Mouse (Mus musculus) embryonic facial prominence, embryonic 11.5 days (tissue): ENCODE measurements around the gene C030005K15Rik. TPM values are rescaled to one million over a fixed set of nuclear protein-coding genes. Genes with fewer than 3 reads are reported as not detected.
"Not testable (repeated sequence)": the region's sequence is repeated elsewhere in the genome, so short reads cannot be mapped to it uniquely, and the experiment has no call there.

Experiments
- ATAC-seq: fragments of 200-750 bp; cut with Nextera tagmentation; replicated peaks from 2 replicates; pipeline ENCODE4 v1.8.0; 2017; ENCODE audit warnings: low read depth; ENCODE audit not compliant: insufficient number of reproducible peaks, low FRiP score, low TSS enrichment
- DNase-seq: peaks from one replicate; pipeline ENCODE4 v3.0.0-alpha.2; 2015; ENCODE audit warnings: low spot score
- H3K27ac ChIP-seq: fragments of 300-500 bp; sonication (generic); replicated peaks from 2 replicates; pipeline ENCODE4 v1.5.1; 2014; ENCODE audit warnings: mild to moderate bottlenecking, low read depth, low read length, control low read depth
- H3K27me3 ChIP-seq: fragments of 300-500 bp; sonication (generic); 2 replicates; pipeline ENCODE4 v1.6.1; 2014; ENCODE audit warnings: mild to moderate bottlenecking, low read length, moderate library complexity, mixed read lengths; ENCODE audit not compliant: control insufficient read depth, insufficient read depth
- H3K36me3 ChIP-seq: fragments of 300-500 bp; sonication (generic); replicated peaks from 2 replicates; pipeline ENCODE4 v1.6.1; 2014; ENCODE audit warnings: low read depth, mild to moderate bottlenecking, low read length, moderate library complexity, mixed read lengths; ENCODE audit not compliant: control insufficient read depth, insufficient read depth
- H3K4me1 ChIP-seq: fragments of 300-500 bp; sonication (generic); 2 replicates; pipeline ENCODE4 v1.6.1; 2014; ENCODE audit warnings: low read length, mixed read lengths; ENCODE audit not compliant: control insufficient read depth, insufficient read depth
- H3K4me2 ChIP-seq: fragments of 300-500 bp; sonication (generic); 2 replicates; pipeline ENCODE4 v1.6.1; 2014; ENCODE audit warnings: low read depth, mild to moderate bottlenecking, control low read depth, low read length, moderate library complexity
- H3K4me3 ChIP-seq: fragments of 300-500 bp; sonication (generic); 2 replicates; pipeline ENCODE4 v1.5.1; 2014; ENCODE audit warnings: low read depth, low read length, control low read depth
- H3K9ac ChIP-seq: fragments of 300-500 bp; sonication (generic); replicated peaks from 2 replicates; pipeline ENCODE4 v1.6.1; 2014; ENCODE audit warnings: mild to moderate bottlenecking, control low read depth, low read length
- H3K9me3 ChIP-seq: fragments of 300-500 bp; sonication (generic); replicated peaks from 2 replicates; pipeline ENCODE4 v1.6.1; 2016; ENCODE audit warnings: mild to moderate bottlenecking, low read length, inconsistent platforms, mixed read lengths; ENCODE audit not compliant: control insufficient read depth
- WGBS: fragments of 180-500 bp; shearing (Covaris S2); extraction: QIAGEN DNeasy Blood & Tissue Kit; methylation state at CpG from one replicate; pipeline ENCODE4 v1.1.7; 2014; 5-methylcytosine and 5-hydroxymethylcytosine counted together
- polyA plus RNA-seq: library from polyadenylated mRNA; unstranded; fragments of >200 nt; fragmentation: Nextera tagmentation; extraction: Ambion mirVana; gene quantifications from 2 replicates; pipeline ENCODE4 v1.2.1, GENCODE M21; 2014

The C030005K15Rik gene
- polyA plus RNA-seq: not detected in 2 replicates

DNA sequence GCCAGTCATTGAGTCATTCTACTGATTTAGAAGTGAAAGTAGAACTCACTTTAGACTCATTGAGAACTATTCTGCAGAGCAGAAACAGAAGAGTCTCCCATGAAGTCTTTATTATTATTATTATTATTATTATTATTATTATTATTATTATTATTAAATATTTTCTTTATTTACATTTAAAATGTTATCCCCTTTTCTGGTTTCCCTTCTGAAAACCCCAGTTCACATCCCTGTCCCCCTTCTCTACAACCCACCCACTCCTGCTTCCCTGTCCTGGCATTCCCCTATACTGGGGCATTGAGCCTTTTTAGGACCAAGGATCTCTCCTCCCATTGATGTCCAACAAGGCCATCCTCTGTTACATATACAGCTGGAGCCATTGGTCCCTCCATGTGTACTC is at the start of gene C030005K15Rik:
C030005K15Rik (minus strand) TSS at position 101 of the 400 bp plus-strand sequence.
- not testable (repeated sequence) for H3K27ac ChIP-seq, H3K4me3 ChIP-seq, H3K9ac ChIP-seq, H3K4me1 ChIP-seq, H3K36me3 ChIP-seq, H3K27me3 ChIP-seq, DNase-seq, H3K9me3 ChIP-seq, H3K4me2 ChIP-seq, ATAC-seq

GRCm38 (mm10) chr10:97768171-97768749 is 41.7 kb upstream of the C030005K15Rik start:
- H3K36me3 ChIP-seq: no peaks in the 10 kb centered on the region
- no peaks in the 10 kb centered on the region for H3K9me3 ChIP-seq
- no peak overlapping the region for H3K9ac ChIP-seq
- peak; percentile 48 for DNase-seq
- H3K27ac ChIP-seq: no peak overlapping the region
- no peak overlapping the region for H3K4me2 ChIP-seq
- no peaks in the 10 kb centered on the region for H3K27me3 ChIP-seq
- no peak for ATAC-seq
- H3K4me1 ChIP-seq: no peaks in the 10 kb centered on the region
- no peak overlapping the region for H3K4me3 ChIP-seq
- WGBS: 62% methylated on average over 5 of the region's 5 CpGs

- no peaks in the 10 kb centered on the region for H3K36me3 ChIP-seq
- ATAC-seq (no peak), DNase-seq (no peak)
- no peak overlapping the region for H3K4me3 ChIP-seq
- H3K27ac ChIP-seq: no peak overlapping the region
- no peaks in the 10 kb centered on the region for H3K9me3 ChIP-seq
- no peaks in the 10 kb centered on the region for H3K27me3 ChIP-seq
- WGBS: 71% methylated on average over 4 of the region's 4 CpGs
- H3K4me2 ChIP-seq: no peak overlapping the region
- no peak overlapping the region for H3K9ac ChIP-seq
- no peaks in the 10 kb centered on the region for H3K4me1 ChIP-seq
These were observed 27.3 kb upstream of the C030005K15Rik start for GRCm38 (mm10) chr10:97753821-97754220.

DNA sequence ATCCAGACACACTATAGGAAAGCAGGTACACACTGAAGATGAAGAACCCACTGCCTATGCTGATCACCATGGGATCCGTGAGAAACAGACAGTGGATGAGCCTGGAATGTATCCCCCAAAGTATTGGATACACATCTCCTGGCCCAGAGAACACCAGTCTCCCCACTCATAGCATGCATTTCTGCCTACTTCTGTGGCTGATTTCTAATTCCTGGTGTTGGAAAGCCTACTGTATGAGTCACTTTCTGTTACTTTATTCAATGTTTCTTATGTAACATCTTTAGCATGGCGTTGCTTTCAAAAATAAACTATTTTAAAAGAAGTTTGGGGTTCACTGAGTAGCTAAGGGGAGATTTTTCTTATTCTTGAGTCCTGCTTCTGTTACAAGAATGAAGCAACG is 20.7 kb upstream of the C030005K15Rik start:
- WGBS: 85% methylated on average over 3 of the region's 3 CpGs
- Histone ChIP-seq H3K4me3 (no peak overlapping the region), H3K9me3 (no peaks in the 10 kb centered on the region), H3K4me2 (no peak overlapping the region), H3K36me3 (no peaks in the 10 kb centered on the region), H3K9ac (no peak overlapping the region), H3K4me1 (no peaks in the 10 kb centered on the region), H3K27ac (no peak overlapping the region), H3K27me3 (no peaks in the 10 kb centered on the region)
- no peak for DNase-seq
- ATAC-seq: no peak

- no peaks in the 10 kb centered on the region for H3K27me3 ChIP-seq
- DNase-seq: no peak
- H3K4me1 ChIP-seq: no peaks in the 10 kb centered on the region
- no peak overlapping the region for H3K27ac ChIP-seq
- no peaks in the 10 kb centered on the region for H3K36me3 ChIP-seq
- no peaks in the 10 kb centered on the region for H3K9me3 ChIP-seq
- no peak overlapping the region for H3K4me3 ChIP-seq
- ATAC-seq: no peak
- H3K4me2 ChIP-seq: no peak overlapping the region
- H3K9ac ChIP-seq: no peak overlapping the region
- 44% methylated on average over 1 of the region's 1 CpGs for WGBS
These were observed 626 bp downstream of the C030005K15Rik start for GRCm38 (mm10) chr10:97725929-97726328.

- no peak for ATAC-seq
- H3K4me3 ChIP-seq: no peak overlapping the region
- H3K4me2 ChIP-seq: no peak overlapping the region
- H3K27me3 ChIP-seq: no peaks in the 10 kb centered on the region
- H3K4me1 ChIP-seq: no peaks in the 10 kb centered on the region
- DNase-seq: no peak
- 94% methylated on average over 9 of the region's 9 CpGs for WGBS
- H3K9ac ChIP-seq: no peak overlapping the region
- no peaks in the 10 kb centered on the region for H3K9me3 ChIP-seq
- no peaks in the 10 kb centered on the region for H3K36me3 ChIP-seq
- no peak overlapping the region for H3K27ac ChIP-seq
These were observed 3.8 kb downstream of the C030005K15Rik start for GRCm38 (mm10) chr10:97722709-97723108.

GRCm38 (mm10) chr10:97720625-97721024 is 5.9 kb downstream of the C030005K15Rik start:
- Histone ChIP-seq H3K27me3 (no peaks in the 10 kb centered on the region), H3K9ac (no peak overlapping the region), H3K4me1 (no peaks in the 10 kb centered on the region), H3K4me3 (no peak overlapping the region), H3K4me2 (no peak overlapping the region), H3K9me3 (no peaks in the 10 kb centered on the region), H3K27ac (no peak overlapping the region), H3K36me3 (no peaks in the 10 kb centered on the region)
- ATAC-seq (no peak), DNase-seq (no peak)
- WGBS: 88% methylated on average over 1 of the region's 1 CpGs

DNA sequence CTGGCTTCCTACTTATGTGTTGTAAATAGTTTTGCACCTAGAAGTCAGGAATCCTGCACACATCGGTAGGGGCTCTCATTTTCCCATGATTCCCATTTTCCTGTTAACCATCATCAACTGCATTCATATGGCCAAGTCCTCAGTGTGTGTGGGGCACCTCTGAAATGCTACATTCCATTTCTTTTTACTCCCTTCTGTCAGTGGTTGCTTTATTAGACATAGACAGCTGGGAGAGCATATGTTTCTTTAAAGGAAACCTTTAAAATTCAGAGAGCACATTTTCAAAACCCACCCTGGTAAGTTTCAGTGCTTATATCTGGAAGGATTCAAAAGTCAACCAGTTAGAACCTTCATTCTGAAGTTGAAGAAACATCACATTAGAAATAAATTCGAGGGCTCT is 8.5 kb downstream of the C030005K15Rik start:
- Histone ChIP-seq H3K9ac (no peak overlapping the region), H3K4me1 (no peaks in the 10 kb centered on the region), H3K9me3 (no peaks in the 10 kb centered on the region), H3K4me3 (no peak overlapping the region), H3K4me2 (no peak overlapping the region), H3K36me3 (no peaks in the 10 kb centered on the region), H3K27ac (no peak overlapping the region), H3K27me3 (no peaks in the 10 kb centered on the region)
- WGBS: 73% methylated on average over 2 of the region's 2 CpGs
- ATAC-seq (no peak), DNase-seq (no peak)
